ENCODE assay signal across 8 mouse cellular contexts in genomic region chr2:91950275-91951085, GRCm38 (mm10). TPM values are rescaled to one million over a fixed set of nuclear protein-coding genes. Genes with fewer than 3 reads are reported as not detected.
DNase-seq lines count a peak whose midpoint lies in the region; ATAC-seq lines count a peak whose summit lies in the region.

No protein-coding gene starts in this region.

- ATAC-seq in embryonic facial prominence, embryonic 15.5 days (ENCODE audit: insufficient number of reproducible peaks, low FRiP score, low TSS enrichment, low read depth), result peak; percentile 70
- ATAC-seq in limb, embryonic 12.5 days (ENCODE audit: insufficient number of reproducible peaks, insufficient read depth, low FRiP score, low TSS enrichment, low read depth), result peak; percentile 66
- ATAC-seq in midbrain, embryonic 12.5 days (ENCODE audit: low FRiP score, low read depth), result peak; percentile 52; the same call in 1 of the 2 replicates

- H3K4me1 ChIP-seq in embryonic facial prominence, embryonic 15.5 days, result peaks cover 70% of the 10 kb centered on the region
- peaks cover 54% of the 10 kb centered on the region for H3K4me1 ChIP-seq in limb, embryonic 12.5 days (replicated peaks)
- H3K4me1 ChIP-seq in midbrain, embryonic 12.5 days, result peaks cover 39% of the 10 kb centered on the region

- peak overlapping the region; percentile 12; the same call in 1 of the 2 replicates for H3K9ac ChIP-seq in embryonic facial prominence, embryonic 15.5 days
- H3K9ac ChIP-seq in limb, embryonic 12.5 days (replicated peaks), result peak overlapping the region; percentile 52; the same call in 1 of the 2 replicates
- H3K9ac ChIP-seq in midbrain, embryonic 12.5 days (replicated peaks), result peak overlapping the region; percentile 26; the same call in 1 of the 2 replicates

- H3K36me3 ChIP-seq in embryonic facial prominence, embryonic 15.5 days, result no peaks in the 10 kb centered on the region; the same call in 1 of the 2 replicates
- peaks cover 8% of the 10 kb centered on the region; the same call in 1 of the 2 replicates for H3K36me3 ChIP-seq in limb, embryonic 12.5 days
- H3K36me3 ChIP-seq in midbrain, embryonic 12.5 days, result no peaks in the 10 kb centered on the region

- no peaks in the 10 kb centered on the region for H3K9me3 ChIP-seq in embryonic facial prominence, embryonic 15.5 days (replicated peaks)
- H3K9me3 ChIP-seq in limb, embryonic 12.5 days, result no peaks in the 10 kb centered on the region
- H3K9me3 ChIP-seq in midbrain, embryonic 12.5 days, result no peaks in the 10 kb centered on the region

- 17% methylated on average over 15 of the region's 15 CpGs for WGBS in embryonic facial prominence, embryonic 15.5 days
- WGBS in limb, embryonic 12.5 days, result 15% methylated on average over 15 of the region's 15 CpGs
- 19% methylated on average over 15 of the region's 15 CpGs for WGBS in midbrain, embryonic 12.5 days

- peak overlapping the region; percentile 42 for H3K4me2 ChIP-seq in embryonic facial prominence, embryonic 15.5 days (replicated peaks)
- peak overlapping the region; percentile 50 for H3K4me2 ChIP-seq in limb, embryonic 12.5 days
- H3K4me2 ChIP-seq in midbrain, embryonic 12.5 days (replicated peaks), result peak overlapping the region; percentile 28

- peak; percentile 81 for DNase-seq in CD4-positive helper T cell, adult 2 months (ENCODE audit: low read depth, low spot score)
- peak; percentile 65 for DNase-seq in T-cell, adult 2 months (ENCODE audit: low spot score)
- peak; percentile 57 to 65 for DNase-seq in heart, postnatal 14 days
- DNase-seq in thymus, postnatal 10 days (ENCODE audit: low spot score in 2 of 2), result peak; percentile 71 to 72
- DNase-seq in urinary bladder, adult 18-20 months (ENCODE audit: low spot score in 2 of 2), result no peak

- peak overlapping the region; percentile 71 for H3K27ac ChIP-seq in embryonic facial prominence, embryonic 15.5 days (replicated peaks)
- H3K27ac ChIP-seq in limb, embryonic 12.5 days, result peak overlapping the region; percentile 80
- peak overlapping the region; percentile 10 for H3K27ac ChIP-seq in midbrain, embryonic 12.5 days (replicated peaks)

- intact Hi-C loops in heart, postnatal 14 days (cut with DNase I), result no loop called here

- peak overlapping the region; percentile 17; the same call in 1 of the 2 replicates for H3K4me3 ChIP-seq in embryonic facial prominence, embryonic 15.5 days (replicated peaks)
- peak overlapping the region; percentile 22 for H3K4me3 ChIP-seq in limb, embryonic 12.5 days (replicated peaks)
- H3K4me3 ChIP-seq in midbrain, embryonic 12.5 days, result no peak overlapping the region

- no peaks in the 10 kb centered on the region for H3K27me3 ChIP-seq in embryonic facial prominence, embryonic 15.5 days
- no peaks in the 10 kb centered on the region for H3K27me3 ChIP-seq in limb, embryonic 12.5 days
- H3K27me3 ChIP-seq in midbrain, embryonic 12.5 days, result no peaks in the 10 kb centered on the region; the same call in 1 of the 2 replicates

RNA-seq across cellular contexts. Expression of gene Gm9821, which starts 5.0 kb away (rescaled TPM):
- 0.67 and 0.79 TPM in 2 replicates for polyA plus RNA-seq in embryonic facial prominence, embryonic 15.5 days (2015; fragmentation: Nextera tagmentation; extraction: Ambion mirVana)
- total RNA-seq in heart, postnatal 14 days (2021), result not detected
- 0.28 and 0.59 TPM in 2 replicates for polyA plus RNA-seq in limb, embryonic 12.5 days (2016; fragmentation: Nextera tagmentation; extraction: Ambion mirVana)
- 0.37 TPM in 2 replicates for polyA plus RNA-seq in midbrain, embryonic 12.5 days (2016; fragmentation: Nextera tagmentation; extraction: Ambion mirVana)

RNA-seq across cellular contexts. Expression of gene Mdk, which starts 18.4 kb away (rescaled TPM):
- 879 and 898 TPM in 2 replicates for polyA plus RNA-seq in embryonic facial prominence, embryonic 15.5 days (2015; fragmentation: Nextera tagmentation; extraction: Ambion mirVana)
- total RNA-seq in heart, postnatal 14 days (2021), result 10 to 100 TPM; 15.7 to 16.8 TPM
- polyA plus RNA-seq in limb, embryonic 12.5 days (2016; fragmentation: Nextera tagmentation; extraction: Ambion mirVana), result 2,281 and 2,291 TPM in 2 replicates
- 672 and 763 TPM in 2 replicates for polyA plus RNA-seq in midbrain, embryonic 12.5 days (2016; fragmentation: Nextera tagmentation; extraction: Ambion mirVana)

RNA-seq across cellular contexts. Expression of gene Chrm4, which starts 23.4 kb away (rescaled TPM):
- polyA plus RNA-seq in embryonic facial prominence, embryonic 15.5 days (2015; fragmentation: Nextera tagmentation; extraction: Ambion mirVana), result 0.25 and 0.49 TPM in 2 replicates
- total RNA-seq in heart, postnatal 14 days (2021), result not detected
- polyA plus RNA-seq in limb, embryonic 12.5 days (2016; fragmentation: Nextera tagmentation; extraction: Ambion mirVana), result 0.33 and 0.65 TPM in 2 replicates
- polyA plus RNA-seq in midbrain, embryonic 12.5 days (2016; fragmentation: Nextera tagmentation; extraction: Ambion mirVana), result 0.31 and 0.56 TPM in 2 replicates

RNA-seq across cellular contexts. Expression of gene Dgkz, which starts 25.2 kb away (rescaled TPM):
- 36.3 and 39.9 TPM in 2 replicates for polyA plus RNA-seq in embryonic facial prominence, embryonic 15.5 days (2015; fragmentation: Nextera tagmentation; extraction: Ambion mirVana)
- total RNA-seq in heart, postnatal 14 days (2021), result 10 to 100 TPM; 62.3 to 63.1 TPM
- polyA plus RNA-seq in limb, embryonic 12.5 days (2016; fragmentation: Nextera tagmentation; extraction: Ambion mirVana), result 33.7 and 39.9 TPM in 2 replicates
- polyA plus RNA-seq in midbrain, embryonic 12.5 days (2016; fragmentation: Nextera tagmentation; extraction: Ambion mirVana), result 24.5 and 26.1 TPM in 2 replicates

Comparison
In these comparisons a context has a peak if more than half of its experiments do, and no peak if none do; other contexts are left out.
1. DNase-seq: peak in CD4-positive helper T cell, adult 2 months (single experiment), T-cell, adult 2 months (single experiment), heart, postnatal 14 days (2 of 2) and thymus, postnatal 10 days (2 of 2); none in urinary bladder, adult 18-20 months (0 of 2).
2. H3K27ac ChIP-seq: peak in every context shown above with its lines; median percentile 80 in limb, embryonic 12.5 days; 71 in embryonic facial prominence, embryonic 15.5 days; 10 in midbrain, embryonic 12.5 days.
3. Peak in every context shown above with its lines, with median percentiles within 50 percentile points of each other: ATAC-seq, H3K4me2 ChIP-seq and H3K9ac ChIP-seq.